Mouse (Mus musculus) lung, embryonic 16.5 days (tissue): ENCODE results near the gene Poldip2. TPM values are rescaled to one million over a fixed set of nuclear protein-coding genes. Genes with fewer than 3 reads are reported as not detected.
A peak's percentile ranks its signal among the peaks of the same experiment; 100 is the strongest.

Experiments
- ATAC-seq: fragments of 200-750 bp; cut with Nextera tagmentation; 2 replicates; pipeline ENCODE4 v1.8.0; 2017; ENCODE audit warnings: low read depth, mild to moderate bottlenecking, moderate library complexity
- H3K27ac ChIP-seq: fragments of 300-500 bp; sonication (generic); 2 replicates; pipeline ENCODE4 v1.5.1; 2014; ENCODE audit warnings: mild to moderate bottlenecking, control low read depth, low read length
- H3K27me3 ChIP-seq: fragments of 300-500 bp; sonication (generic); 2 replicates; pipeline ENCODE4 v1.6.1; 2014; ENCODE audit warnings: low read depth, low read length, mixed read lengths; ENCODE audit not compliant: control insufficient read depth, insufficient read depth
- H3K36me3 ChIP-seq: fragments of 300-500 bp; sonication (generic); 2 replicates; pipeline ENCODE4 v1.6.1; 2014; ENCODE audit warnings: low read length; ENCODE audit not compliant: control insufficient read depth, insufficient read depth
- H3K4me1 ChIP-seq: fragments of 300-500 bp; sonication (generic); replicated peaks from 2 replicates; pipeline ENCODE4 v1.6.1; 2014; ENCODE audit warnings: low read length, mixed read lengths; ENCODE audit not compliant: control insufficient read depth, insufficient read depth
- H3K4me2 ChIP-seq: fragments of 300-500 bp; sonication (generic); 2 replicates; pipeline ENCODE4 v1.6.1; 2014; ENCODE audit warnings: low read depth, low read length, control low read depth
- H3K4me3 ChIP-seq: fragments of 300-500 bp; sonication (generic); 2 replicates; pipeline ENCODE4 v1.5.1; 2014; ENCODE audit warnings: mild to moderate bottlenecking, low read length, control low read depth
- H3K9ac ChIP-seq: fragments of 300-500 bp; sonication (generic); 2 replicates; pipeline ENCODE4 v1.6.1; 2014; ENCODE audit warnings: low read length, control low read depth
- H3K9me3 ChIP-seq: fragments of 300-500 bp; sonication (generic); 2 replicates; pipeline ENCODE4 v1.6.1; 2016; ENCODE audit warnings: low read length; ENCODE audit not compliant: control insufficient read depth
- WGBS: fragments of 180-500 bp; shearing (Covaris S2); extraction: QIAGEN DNeasy Blood & Tissue Kit; methylation state at CpG from one replicate; pipeline ENCODE4 v1.1.7; 2014; 5-methylcytosine and 5-hydroxymethylcytosine counted together
- polyA plus RNA-seq: library from polyadenylated mRNA; unstranded; fragments of >200 nt; fragmentation: Nextera tagmentation; extraction: Ambion mirVana; gene quantifications from 2 replicates; pipeline ENCODE4 v1.2.1, GENCODE M21; 2015

Gene Poldip2
- 142 TPM in 2 replicates for polyA plus RNA-seq

- peak within 1 kb of the TSS; percentile 91 for H3K4me2 ChIP-seq
- no peaks in the 10 kb centered on the region for H3K9me3 ChIP-seq
- peak; percentile 99 for ATAC-seq
- peak within 1 kb of the TSS; percentile 91 for H3K4me3 ChIP-seq
- H3K4me1 ChIP-seq, result peaks cover 16% of the 10 kb centered on the region
- no peaks in the 10 kb centered on the region for H3K27me3 ChIP-seq
- H3K27ac ChIP-seq, result peak within 1 kb of the TSS; percentile 83
- peak within 1 kb of the TSS; percentile 99 for H3K9ac ChIP-seq
- WGBS, result under 1% methylated on average over 56 of the region's 67 CpGs
- H3K36me3 ChIP-seq, result peaks cover 29% of the 10 kb centered on the region
Observed at GRCm38 (mm10) chr11:78512025-78512957, at the start of gene Poldip2, which contains the start of gene Tmem199. Gene Poldip2, plus strand, starts transcription at chr11:78512193. Gene Tmem199, minus strand, starts transcription at chr11:78512172.

- H3K4me3 ChIP-seq, result no peak overlapping the region
- no peaks in the 10 kb centered on the region for H3K9me3 ChIP-seq
- no peak overlapping the region for H3K9ac ChIP-seq
- 75% methylated on average over 5 of the region's 5 CpGs for WGBS
- no peak overlapping the region for H3K4me2 ChIP-seq
- H3K27ac ChIP-seq, result no peak overlapping the region
- no peaks in the 10 kb centered on the region for H3K27me3 ChIP-seq
- ATAC-seq, result no peak
- H3K4me1 ChIP-seq, result peaks cover 11% of the 10 kb centered on the region
- H3K36me3 ChIP-seq, result no peaks in the 10 kb centered on the region
Observed at GRCm38 (mm10) chr11:78462669-78463068, 49.3 kb upstream of the Poldip2 start.

GRCm38 (mm10) chr11:78463286-78464036, 48.5 kb upstream of the Poldip2 start:
- no peak for ATAC-seq
- no peaks in the 10 kb centered on the region for H3K36me3 ChIP-seq
- H3K27ac ChIP-seq, result no peak overlapping the region
- H3K4me2 ChIP-seq, result no peak overlapping the region
- no peak overlapping the region for H3K9ac ChIP-seq
- no peak overlapping the region for H3K4me3 ChIP-seq
- H3K9me3 ChIP-seq, result no peaks in the 10 kb centered on the region
- 43% methylated on average over 13 of the region's 13 CpGs for whole genome bisulfite sequencing
- peaks cover 11% of the 10 kb centered on the region for H3K4me1 ChIP-seq
- no peaks in the 10 kb centered on the region for H3K27me3 ChIP-seq

- Histone ChIP-seq H3K4me3 (peak overlapping the region; percentile 70), H3K4me2 (peak overlapping the region; percentile 73), H3K4me1 (peaks cover 11% of the 10 kb centered on the region), H3K27me3 (no peaks in the 10 kb centered on the region), H3K27ac (no peak overlapping the region), H3K36me3 (no peaks in the 10 kb centered on the region), H3K9me3 (no peaks in the 10 kb centered on the region), H3K9ac (peak overlapping the region; percentile 80)
- WGBS, result 19% methylated on average over 9 of the region's 9 CpGs
- ATAC-seq, result no peak
Observed at GRCm38 (mm10) chr11:78465116-78465515, 46.9 kb upstream of the Poldip2 start.

GRCm38 (mm10) chr11:78465568-78466180, 46.3 kb upstream of the Poldip2 start, which contains the start of gene Slc46a1:
Gene Slc46a1, plus strand, starts transcription at chr11:78465697.
- Histone ChIP-seq H3K4me1 (peaks cover 11% of the 10 kb centered on the region), H3K9me3 (no peaks in the 10 kb centered on the region), H3K4me3 (peak within 1 kb of the TSS; percentile 70), H3K36me3 (no peaks in the 10 kb centered on the region), H3K9ac (peak within 1 kb of the TSS; percentile 80), H3K4me2 (peak within 1 kb of the TSS; percentile 73), H3K27ac (peak within 1 kb of the TSS; percentile 90), H3K27me3 (no peaks in the 10 kb centered on the region)
- under 1% methylated on average over 41 of the region's 41 CpGs for WGBS
- ATAC-seq, result peak; percentile 97

GRCm38 (mm10) chr11:78466242-78466912, 45.6 kb upstream of the Poldip2 start:
- H3K4me3 ChIP-seq, result peak overlapping the region; percentile 70
- peak overlapping the region; percentile 73 for H3K4me2 ChIP-seq
- no peaks in the 10 kb centered on the region for H3K36me3 ChIP-seq
- peaks cover 11% of the 10 kb centered on the region for H3K4me1 ChIP-seq
- H3K27ac ChIP-seq, result peak overlapping the region; percentile 90; the same call in 1 of the 2 replicates
- H3K9ac ChIP-seq, result peak overlapping the region; percentile 80
- 70% methylated on average over 23 of the region's 23 CpGs for WGBS
- no peaks in the 10 kb centered on the region for H3K27me3 ChIP-seq
- H3K9me3 ChIP-seq, result no peaks in the 10 kb centered on the region
- ATAC-seq, result no peak; the same call in none of the 2 replicates

- no peak for ATAC-seq
- no peak overlapping the region for H3K27ac ChIP-seq
- no peaks in the 10 kb centered on the region for H3K27me3 ChIP-seq
- peaks cover 11% of the 10 kb centered on the region for H3K4me1 ChIP-seq
- H3K4me3 ChIP-seq, result no peak overlapping the region
- 73% methylated on average over 7 of the region's 7 CpGs for WGBS
- no peak overlapping the region for H3K4me2 ChIP-seq
- no peaks in the 10 kb centered on the region for H3K9me3 ChIP-seq
- no peak overlapping the region for H3K9ac ChIP-seq
- no peaks in the 10 kb centered on the region for H3K36me3 ChIP-seq
Observed at GRCm38 (mm10) chr11:78467515-78467914, 44.5 kb upstream of the Poldip2 start.

- H3K27me3 ChIP-seq, result no peaks in the 10 kb centered on the region
- H3K4me3 ChIP-seq, result no peak overlapping the region
- H3K4me2 ChIP-seq, result no peak overlapping the region
- WGBS, result 42% methylated on average over 3 of the region's 3 CpGs
- H3K27ac ChIP-seq, result no peak overlapping the region
- no peaks in the 10 kb centered on the region for H3K36me3 ChIP-seq
- H3K9ac ChIP-seq, result no peak overlapping the region
- ATAC-seq, result no peak
- H3K4me1 ChIP-seq, result peaks cover 11% of the 10 kb centered on the region
- H3K9me3 ChIP-seq, result no peaks in the 10 kb centered on the region
Observed at GRCm38 (mm10) chr11:78467932-78468331, 44.1 kb upstream of the Poldip2 start.
